Mouse (Mus musculus) cerebellum, adult 2 months (tissue): ENCODE data around the gene Atpif1. TPM values are rescaled to one million over a fixed set of nuclear protein-coding genes. Genes with fewer than 3 reads are reported as not detected.
"Not testable (repeated sequence)": the region's sequence is repeated elsewhere in the genome, so short reads cannot be mapped to it uniquely, and the experiment has no call there.

Experiments used
- DNase-seq, 2 experiments: peaks; one replicate each; pipeline ENCODE4 v3.0.0; 2021
- H3K27ac ChIP-seq: fragments of 200-500 bp; 2 replicates; pipeline ENCODE4 v1.5.1; 2012; ENCODE audit warnings: low read length, control low read depth, inconsistent platforms; ENCODE audit not compliant: insufficient read depth
- H3K27me3 ChIP-seq: fragments of 200-500 bp; 2 replicates; pipeline ENCODE4 v1.6.1; 2012; ENCODE audit warnings: inconsistent platforms, mild to moderate bottlenecking, low read length, moderate library complexity; ENCODE audit not compliant: control insufficient read depth, insufficient read depth
- H3K4me1 ChIP-seq: fragments of 200-500 bp; 2 replicates; pipeline ENCODE4 v1.6.1; 2011; ENCODE audit warnings: low read length; ENCODE audit not compliant: control insufficient read depth, insufficient read depth
- H3K4me3 ChIP-seq: fragments of 200-500 bp; replicated peaks from 2 replicates; pipeline ENCODE3; 2011; ENCODE audit warnings: mild to moderate bottlenecking, low read depth, low read length, control low read depth; ENCODE audit not compliant: insufficient read depth
- CTCF ChIP-seq: fragments of 200-500 bp; IDR thresholded peaks from 2 replicates; pipeline ENCODE4 v1.5.1; 2011; ENCODE audit warnings: low read depth, mild to moderate bottlenecking, control low read depth, low read length, moderate library complexity, borderline replicate concordance; ENCODE audit not compliant: insufficient read depth
- POLR2A ChIP-seq: fragments of 200-500 bp; IDR thresholded peaks from 2 replicates; pipeline ENCODE4 v1.6.1; 2011; ENCODE audit warnings: low read length, control low read depth, borderline replicate concordance; ENCODE audit not compliant: insufficient read depth
- WGBS: fragments of 180-500 bp; shearing (Covaris S2); methylation state at CpG from one replicate; pipeline ENCODE4 v1.1.7; 2018; 5-methylcytosine and 5-hydroxymethylcytosine counted together
- polyA plus RNA-seq: library from polyadenylated mRNA; depleted of rRNA; stranded (reverse); fragments of >200 nt; gene quantifications from 2 replicates; pipeline ENCODE4 v1.2.3, GENCODE M21; 2012; rRNA removed

Atpif1 gene
- polyA plus RNA-seq, 1 experiment = 629 TPM

- H3K4me3 ChIP-seq = no peak overlapping the region
- peaks cover 6% of the 10 kb centered on the region for H3K4me1 ChIP-seq
- WGBS = 44% methylated on average over 6 of the region's 6 CpGs
- H3K27me3 ChIP-seq = no peaks in the 10 kb centered on the region
- TF ChIP-seq POLR2A (no peak), CTCF (no peak)
- no peak for DNase-seq
- no peak overlapping the region for H3K27ac ChIP-seq
Measured at GRCm38 (mm10) chr4:132491748-132492147, 41.7 kb downstream of the Atpif1 start.

DNA sequence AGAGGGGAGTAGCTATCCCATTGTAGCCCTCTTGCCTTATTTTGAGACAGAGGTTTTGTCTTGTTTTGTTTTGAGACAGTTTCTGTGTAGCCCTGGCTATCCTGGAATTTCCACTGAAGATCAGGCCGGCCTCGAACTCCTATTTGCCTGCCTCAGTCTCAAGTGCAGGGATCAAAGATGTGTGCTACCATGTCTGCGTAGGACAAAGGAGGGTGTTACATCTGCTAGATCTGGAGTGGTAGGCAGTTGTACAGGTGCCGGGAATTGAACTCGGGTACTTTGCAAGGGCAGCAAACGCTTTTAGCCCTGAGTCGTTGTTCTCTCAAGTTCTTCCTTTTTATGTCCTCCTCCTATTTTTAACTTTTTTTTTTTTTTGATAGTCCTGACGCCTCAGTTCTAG is 42.4 kb downstream of the Atpif1 start:
- no peak overlapping the region for H3K4me3 ChIP-seq
- H3K4me1 ChIP-seq = peaks cover 6% of the 10 kb centered on the region
- WGBS = 97% methylated on average over 8 of the region's 8 CpGs
- no peaks in the 10 kb centered on the region for H3K27me3 ChIP-seq
- DNase-seq = no peak
- TF ChIP-seq CTCF (no peak), POLR2A (no peak)
- H3K27ac ChIP-seq = no peak overlapping the region

GRCm38 (mm10) chr4:132490273-132491010 is 43.0 kb downstream of the Atpif1 start:
- no peak for TF ChIP-seq CTCF
- TF ChIP-seq POLR2A = no peak
- Histone ChIP-seq H3K27ac (no peak overlapping the region), H3K27me3 (no peaks in the 10 kb centered on the region), H3K4me3 (no peak overlapping the region), H3K4me1 (peaks cover 6% of the 10 kb centered on the region)
- no peak for DNase-seq
- WGBS = 93% methylated on average over 15 of the region's 15 CpGs

- no peak for DNase-seq
- 83% methylated on average over 6 of the region's 6 CpGs for WGBS
- H3K27ac ChIP-seq = no peak overlapping the region
- H3K27me3 ChIP-seq = no peaks in the 10 kb centered on the region
- no peak for TF ChIP-seq CTCF
- TF ChIP-seq POLR2A = no peak
- peaks cover 6% of the 10 kb centered on the region for H3K4me1 ChIP-seq
- no peak overlapping the region for H3K4me3 ChIP-seq
Measured at GRCm38 (mm10) chr4:132488976-132489375, 44.5 kb downstream of the Atpif1 start.

GRCm38 (mm10) chr4:132488521-132488920 is 44.9 kb downstream of the Atpif1 start:
- H3K27me3 ChIP-seq = no peaks in the 10 kb centered on the region
- H3K27ac ChIP-seq = no peak overlapping the region
- 84% methylated on average over 3 of the region's 3 CpGs for WGBS
- TF ChIP-seq POLR2A (no peak), CTCF (no peak)
- H3K4me3 ChIP-seq = no peak overlapping the region
- DNase-seq = no peak
- peaks cover 6% of the 10 kb centered on the region for H3K4me1 ChIP-seq

DNA sequence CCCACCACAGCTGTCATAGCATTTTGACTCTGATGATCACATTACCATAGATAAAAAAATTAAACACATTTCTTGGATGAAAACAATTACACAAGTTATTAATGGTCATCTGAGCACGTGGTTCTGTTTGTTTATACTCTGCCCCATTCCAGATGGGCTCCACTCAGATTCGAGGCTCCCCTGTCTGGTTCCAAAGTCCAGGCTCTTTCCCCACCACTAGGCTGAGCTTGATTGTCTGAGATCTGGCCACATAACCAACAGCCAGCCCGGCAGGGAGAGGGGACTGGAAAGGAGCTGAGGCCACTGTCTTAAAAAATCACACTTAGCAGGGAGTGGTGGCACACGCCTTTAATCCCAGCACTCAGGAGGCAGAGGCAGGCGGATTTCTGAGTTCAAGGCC is 48.6 kb downstream of the Atpif1 start:
- Histone ChIP-seq H3K4me1 (no peaks in the 10 kb centered on the region), H3K4me3 (no peak overlapping the region), H3K27ac (no peak overlapping the region), H3K27me3 (no peaks in the 10 kb centered on the region)
- WGBS = 59% methylated on average over 5 of the region's 5 CpGs
- no peak for DNase-seq
- TF ChIP-seq POLR2A = no peak
- TF ChIP-seq CTCF = no peak

GRCm38 (mm10) chr4:132484231-132484630 is 49.2 kb downstream of the Atpif1 start:
- H3K27ac ChIP-seq = no peak overlapping the region
- no peak for DNase-seq
- no peaks in the 10 kb centered on the region for H3K27me3 ChIP-seq
- no peaks in the 10 kb centered on the region for H3K4me1 ChIP-seq
- H3K4me3 ChIP-seq = no peak overlapping the region
- 69% methylated on average over 4 of the region's 4 CpGs for WGBS
- TF ChIP-seq POLR2A (no peak), CTCF (no peak)

GRCm38 (mm10) chr4:132482956-132483608 is 50.4 kb downstream of the Atpif1 start:
- 72% methylated on average over 13 of the region's 13 CpGs for WGBS
- TF ChIP-seq POLR2A = no peak
- TF ChIP-seq CTCF = no peak
- no peaks in the 10 kb centered on the region for H3K27me3 ChIP-seq
- no peak overlapping the region for H3K27ac ChIP-seq
- no peaks in the 10 kb centered on the region for H3K4me1 ChIP-seq
- H3K4me3 ChIP-seq = no peak overlapping the region
- no peak for DNase-seq

DNA sequence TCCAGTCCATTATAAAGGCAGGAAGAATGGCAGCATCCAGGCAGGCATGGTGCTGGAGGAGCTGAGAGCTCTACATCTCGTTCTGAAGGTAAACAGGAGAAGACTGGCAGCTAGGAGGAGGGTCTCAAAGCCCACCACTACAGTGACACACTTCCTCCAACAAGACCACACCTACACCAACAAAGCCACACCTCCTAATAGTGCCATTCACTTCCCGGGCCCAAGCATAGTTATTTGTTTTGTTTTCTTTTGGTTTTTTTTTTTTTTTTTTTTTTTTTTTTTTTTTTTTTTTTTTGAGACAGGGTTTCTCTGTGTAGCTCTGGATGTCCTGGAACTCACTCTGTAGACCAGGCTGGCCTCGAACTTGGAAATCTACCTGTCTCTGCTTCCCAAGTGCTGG is 51.4 kb downstream of the Atpif1 start:
- WGBS = 69% methylated on average over 3 of the region's 3 CpGs
- H3K4me3 ChIP-seq, H3K27ac ChIP-seq, H3K4me1 ChIP-seq, H3K27me3 ChIP-seq, DNase-seq: not testable (repeated sequence)

Other genes starting within 250 kb of the Atpif1 start
- 2.2 and 3.1 TPM in 2 replicates for gene Rab42, start 230.3 kb downstream of the Atpif1 start, polyA plus RNA-seq
- 17.9 and 19.1 TPM in 2 replicates for gene Trnau1ap, start 204.1 kb downstream of the Atpif1 start, polyA plus RNA-seq
- gene Rcc1, start 180.1 kb downstream of the Atpif1 start, polyA plus RNA-seq = 8.4 and 9.6 TPM in 2 replicates
- gene Phactr4, start 111.2 kb downstream of the Atpif1 start, polyA plus RNA-seq = 10.3 and 10.7 TPM in 2 replicates
- gene Med18, start 69.7 kb downstream of the Atpif1 start, polyA plus RNA-seq = 5.5 and 6.3 TPM in 2 replicates
- gene Sesn2, start 23.2 kb downstream of the Atpif1 start, polyA plus RNA-seq = 9.8 and 10.2 TPM in 2 replicates
- 97.2 and 116 TPM in 2 replicates for gene Dnajc8, start 1.9 kb upstream of the Atpif1 start, polyA plus RNA-seq
- gene Ptafr, start 30.4 kb upstream of the Atpif1 start, polyA plus RNA-seq = 0.40 and 0.41 TPM in 2 replicates
- gene Eya3, start 105.3 kb upstream of the Atpif1 start, polyA plus RNA-seq = 25.1 and 27.9 TPM in 2 replicates
- gene Xkr8, start 198.9 kb upstream of the Atpif1 start, polyA plus RNA-seq = 7.4 and 7.6 TPM in 2 replicates
- 1.6 and 1.9 TPM in 2 replicates for gene Smpdl3b, start 223.6 kb upstream of the Atpif1 start, polyA plus RNA-seq
- 20.0 and 21.3 TPM in 2 replicates for gene Rpa2, start 234.7 kb upstream of the Atpif1 start, polyA plus RNA-seq